Mouse (Mus musculus): ENCODE data around the gene Calr. TPM values are rescaled to one million over a fixed set of nuclear protein-coding genes. Genes with fewer than 3 reads are reported as not detected.

Gene Calr
- total RNA-seq, 1 experiment: 1,121 TPM

DNA sequence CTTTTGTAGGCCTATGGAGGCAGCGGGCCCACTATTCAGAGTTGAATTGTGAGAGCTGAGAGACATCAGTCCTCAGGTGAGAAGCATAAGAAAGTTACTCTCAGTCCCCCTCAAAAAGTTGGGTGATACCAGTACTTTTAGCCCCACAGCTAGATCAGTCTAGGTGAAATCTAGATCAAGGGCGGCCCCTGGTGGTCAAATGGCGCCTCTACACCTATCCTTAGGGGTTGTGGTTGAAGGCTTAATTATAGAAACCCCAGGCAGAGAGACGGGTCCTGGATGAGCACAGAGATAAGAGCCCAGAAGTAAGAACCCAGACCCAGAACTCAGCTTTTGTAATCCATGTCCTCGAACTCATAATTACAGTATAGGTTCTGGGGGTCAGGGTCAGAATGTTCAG lies 33.7 kb downstream of the Calr start:
- no peaks in the 10 kb centered on the region for H3K9me3 ChIP-seq (ENCODE audit: control insufficient read depth, insufficient read depth, low read depth, low read length)
- DNase-seq (ENCODE audit: low read depth, low spot score): peak; percentile 62
- no peak overlapping the region for H3K4me3 ChIP-seq (ENCODE audit: insufficient read depth in 1 of 2, low read depth in 1 of 2, low read length in 2 of 2, poor library complexity in 1 of 2, severe bottlenecking in 1 of 2)
- no peaks in the 10 kb centered on the region for H3K36me3 ChIP-seq (ENCODE audit: control insufficient read depth, insufficient read depth, low read length, poor library complexity, severe bottlenecking)
- TF ChIP-seq ZC3H11A (IDR thresholded peaks at IDR 0.05; ENCODE audit: borderline replicate concordance, low read depth, low read length) (peak; percentile 82; the same call in 1 of the 2 replicates), CHD2 (IDR thresholded peaks at IDR 0.05; ENCODE audit: low read depth, low read length) (no peak), HCFC1 (IDR thresholded peaks at IDR 0.05; ENCODE audit: borderline replicate concordance, insufficient read depth, low read length) (no peak)
- in situ Hi-C loops (cut with MboI; ENCODE audit: low sequenced_read_pairs in 2 of 2, unreplicated experiment in 2 of 2): loop anchor here in 1 of 2 experiments (10.0 kb wide), 1 partner anchor 108 kb away; the partner anchor contains the start of gene Lyl1
- H3K27ac ChIP-seq (ENCODE audit: insufficient read depth, low read depth, low read length, poor library complexity, severe bottlenecking): no peak overlapping the region
- no peaks in the 10 kb centered on the region; a peak in 1 of 4 replicates for H3K4me1 ChIP-seq (ENCODE audit: control insufficient read depth in 2 of 2, insufficient read depth in 2 of 2, low read length in 2 of 2, poor library complexity in 1 of 2)
- H3K9ac ChIP-seq (ENCODE audit: insufficient read depth, low read depth, low read length, poor library complexity, severe bottlenecking): no peak overlapping the region

DNA sequence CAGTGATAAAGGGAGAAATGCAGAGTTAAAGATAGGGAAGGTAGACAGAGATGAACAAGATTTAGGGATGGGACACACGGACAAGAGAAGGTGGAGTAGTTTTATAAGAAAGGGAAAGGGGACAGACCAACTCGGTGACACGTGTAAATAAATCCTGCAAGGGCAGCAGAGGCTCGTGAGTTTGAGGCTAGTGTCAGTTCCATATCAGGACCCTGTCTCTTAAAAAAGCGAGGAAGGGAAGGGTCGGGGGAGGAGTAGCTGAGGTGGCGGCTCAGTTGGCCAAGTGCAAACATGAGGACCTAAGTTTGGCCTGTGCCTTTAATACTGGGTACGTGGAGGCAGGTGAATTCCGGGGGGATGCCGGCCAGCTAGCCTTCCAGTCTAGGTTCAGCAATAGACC lies 35.4 kb downstream of the Calr start:
- in situ Hi-C loops (cut with MboI; ENCODE audit: low sequenced_read_pairs in 2 of 2, unreplicated experiment in 2 of 2): loop anchor here in 1 of 2 experiments (10.0 kb wide), 1 partner anchor 107 kb away; the partner anchor contains the start of gene Lyl1
- Histone ChIP-seq H3K9ac (ENCODE audit: insufficient read depth, low read depth, low read length, poor library complexity, severe bottlenecking) (no peak overlapping the region), H3K27ac (ENCODE audit: insufficient read depth, low read depth, low read length, poor library complexity, severe bottlenecking) (no peak overlapping the region), H3K9me3 (ENCODE audit: control insufficient read depth, insufficient read depth, low read depth, low read length) (no peaks in the 10 kb centered on the region), H3K4me1 (ENCODE audit: control insufficient read depth in 2 of 2, insufficient read depth in 2 of 2, low read length in 2 of 2, poor library complexity in 1 of 2) (no peaks in the 10 kb centered on the region; a peak in 1 of 4 replicates), H3K36me3 (ENCODE audit: control insufficient read depth, insufficient read depth, low read length, poor library complexity, severe bottlenecking) (no peaks in the 10 kb centered on the region), H3K4me3 (ENCODE audit: insufficient read depth in 1 of 2, low read depth in 1 of 2, low read length in 2 of 2, poor library complexity in 1 of 2, severe bottlenecking in 1 of 2) (peak overlapping the region in 1 of 2 experiments; percentile 5; a peak in 1 of 4 replicates)
- TF ChIP-seq ZNF384 (IDR thresholded peaks at IDR 0.05; ENCODE audit: low read depth, low read length): no peak
- TF ChIP-seq HCFC1 (IDR thresholded peaks at IDR 0.05; ENCODE audit: borderline replicate concordance, insufficient read depth, low read length): no peak
- no peak for TF ChIP-seq ZC3H11A (IDR thresholded peaks at IDR 0.05; ENCODE audit: borderline replicate concordance, low read depth, low read length)
- TF ChIP-seq MAFK (IDR thresholded peaks at IDR 0.05; ENCODE audit: insufficient read depth, low read depth, low read length): no peak
- no peak for TF ChIP-seq CHD2 (IDR thresholded peaks at IDR 0.05; ENCODE audit: low read depth, low read length)
- no peak for DNase-seq (ENCODE audit: low read depth, low spot score)

DNA sequence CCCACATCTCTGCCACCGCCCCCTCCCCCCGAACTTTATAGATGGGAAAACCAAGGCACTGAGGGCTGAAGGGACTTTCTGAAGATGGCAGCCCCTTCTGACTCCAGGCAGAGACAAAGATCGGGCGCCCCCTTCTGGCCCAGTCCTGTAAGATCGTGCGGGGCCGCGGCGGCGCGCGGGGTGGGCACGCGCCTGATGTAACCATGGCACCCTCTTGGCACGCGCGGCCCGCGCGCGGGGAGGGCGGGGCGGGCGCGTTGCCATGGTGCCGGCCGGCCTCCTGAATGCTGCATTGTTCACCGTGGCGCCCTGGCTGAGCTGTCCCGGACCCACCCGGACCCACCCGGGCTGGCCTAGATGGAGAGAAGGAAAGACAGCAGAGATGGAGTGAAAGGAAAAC lies 35.8 kb downstream of the Calr start:
- Histone ChIP-seq H3K9ac (ENCODE audit: insufficient read depth, low read depth, low read length, poor library complexity, severe bottlenecking) (no peak overlapping the region), H3K36me3 (ENCODE audit: control insufficient read depth, insufficient read depth, low read length, poor library complexity, severe bottlenecking) (no peaks in the 10 kb centered on the region), H3K27ac (ENCODE audit: insufficient read depth, low read depth, low read length, poor library complexity, severe bottlenecking) (no peak overlapping the region), H3K9me3 (ENCODE audit: control insufficient read depth, insufficient read depth, low read depth, low read length) (no peaks in the 10 kb centered on the region), H3K4me1 (ENCODE audit: control insufficient read depth in 2 of 2, insufficient read depth in 2 of 2, low read length in 2 of 2, poor library complexity in 1 of 2) (no peaks in the 10 kb centered on the region; a peak in 1 of 4 replicates), H3K4me3 (ENCODE audit: insufficient read depth in 1 of 2, low read depth in 1 of 2, low read length in 2 of 2, poor library complexity in 1 of 2, severe bottlenecking in 1 of 2) (peak overlapping the region in 1 of 2 experiments; percentile 5; a peak in 1 of 4 replicates)
- in situ Hi-C loops (cut with MboI; ENCODE audit: low sequenced_read_pairs in 2 of 2, unreplicated experiment in 2 of 2): loop anchor here in 1 of 2 experiments (10.0 kb wide), 1 partner anchor 106 kb away; the partner anchor contains the start of gene Lyl1
- TF ChIP-seq ZNF384 (IDR thresholded peaks at IDR 0.05; ENCODE audit: low read depth, low read length) (no peak), MAFK (IDR thresholded peaks at IDR 0.05; ENCODE audit: insufficient read depth, low read depth, low read length) (no peak), CHD2 (IDR thresholded peaks at IDR 0.05; ENCODE audit: low read depth, low read length) (no peak), HCFC1 (IDR thresholded peaks at IDR 0.05; ENCODE audit: borderline replicate concordance, insufficient read depth, low read length) (no peak), ZC3H11A (IDR thresholded peaks at IDR 0.05; ENCODE audit: borderline replicate concordance, low read depth, low read length) (no peak)
- no peak for DNase-seq (ENCODE audit: low read depth, low spot score)

DNA sequence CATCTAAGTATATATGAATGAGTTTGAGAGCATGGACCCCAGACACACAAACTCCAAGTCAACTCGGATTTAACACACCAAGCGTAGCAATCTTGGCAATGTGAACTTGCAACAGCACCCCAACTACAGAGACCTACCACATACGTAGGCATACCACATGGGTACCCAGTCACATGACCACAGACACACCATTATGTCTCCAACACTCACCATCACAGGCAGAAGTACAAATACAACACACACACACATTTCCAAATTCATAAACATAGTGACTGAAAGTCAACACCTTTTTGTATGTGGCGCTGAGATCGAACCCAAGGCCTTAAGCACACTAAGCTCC lies 36.8 kb downstream of the Calr start:
- Histone ChIP-seq H3K4me3 (ENCODE audit: insufficient read depth in 1 of 2, low read depth in 1 of 2, low read length in 2 of 2, poor library complexity in 1 of 2, severe bottlenecking in 1 of 2) (no peak overlapping the region), H3K36me3 (ENCODE audit: control insufficient read depth, insufficient read depth, low read length, poor library complexity, severe bottlenecking) (no peaks in the 10 kb centered on the region), H3K27ac (ENCODE audit: insufficient read depth, low read depth, low read length, poor library complexity, severe bottlenecking) (no peak overlapping the region), H3K4me1 (ENCODE audit: control insufficient read depth in 2 of 2, insufficient read depth in 2 of 2, low read length in 2 of 2, poor library complexity in 1 of 2) (no peaks in the 10 kb centered on the region; a peak in 1 of 4 replicates), H3K9me3 (ENCODE audit: control insufficient read depth, insufficient read depth, low read depth, low read length) (no peaks in the 10 kb centered on the region), H3K9ac (ENCODE audit: insufficient read depth, low read depth, low read length, poor library complexity, severe bottlenecking) (no peak overlapping the region)
- TF ChIP-seq HCFC1 (IDR thresholded peaks at IDR 0.05; ENCODE audit: borderline replicate concordance, insufficient read depth, low read length) (no peak), ZC3H11A (IDR thresholded peaks at IDR 0.05; ENCODE audit: borderline replicate concordance, low read depth, low read length) (no peak), CHD2 (IDR thresholded peaks at IDR 0.05; ENCODE audit: low read depth, low read length) (no peak), ZNF384 (IDR thresholded peaks at IDR 0.05; ENCODE audit: low read depth, low read length) (no peak), MAFK (IDR thresholded peaks at IDR 0.05; ENCODE audit: insufficient read depth, low read depth, low read length) (no peak)
- no peak for DNase-seq (ENCODE audit: low read depth, low spot score)
- in situ Hi-C loops (cut with MboI; ENCODE audit: low sequenced_read_pairs in 2 of 2, unreplicated experiment in 2 of 2): loop anchor here in 1 of 2 experiments (10.0 kb wide), 1 partner anchor 105 kb away; the partner anchor contains the start of gene Lyl1

Measured in ES-E14 (cell line).